Mouse (Mus musculus) embryonic facial prominence, embryonic 10.5 days (tissue): ENCODE measurements at regions not wholly inside any gene's neighbourhood (a gene's known extent, or its start where the extent isn't known, plus 50 kb on each side); places are given as distances from the start of the nearest gene placed in this dataset.

Experiments used
- DNase-seq: peaks from one replicate; pipeline ENCODE4 v3.0.0-alpha.2; 2017; ENCODE audit warnings: low spot score
- H3K27ac ChIP-seq: fragments of 300-500 bp; sonication (generic); replicated peaks from 2 replicates; pipeline ENCODE4 v1.5.1; 2016; ENCODE audit warnings: mild to moderate bottlenecking
- H3K27me3 ChIP-seq: fragments of 300-500 bp; sonication (generic); replicated peaks from 2 replicates; pipeline ENCODE4 v1.6.1; 2016; ENCODE audit warnings: low read depth, mild to moderate bottlenecking; ENCODE audit not compliant: poor library complexity, severe bottlenecking
- H3K36me3 ChIP-seq: fragments of 300-500 bp; sonication (generic); replicated peaks from 2 replicates; pipeline ENCODE4 v1.6.1; 2016; ENCODE audit warnings: mild to moderate bottlenecking, moderate library complexity
- H3K4me1 ChIP-seq: fragments of 300-500 bp; sonication (generic); 2 replicates; pipeline ENCODE4 v1.6.1; 2016
- H3K4me3 ChIP-seq: fragments of 300-500 bp; sonication (generic); 2 replicates; pipeline ENCODE4 v1.5.1; 2016; ENCODE audit warnings: mild to moderate bottlenecking, moderate library complexity
- H3K9me3 ChIP-seq: fragments of 300-500 bp; sonication (generic); 2 replicates; pipeline ENCODE4 v1.6.1; 2016; ENCODE audit warnings: mild to moderate bottlenecking
- WGBS: fragments of 180-500 bp; shearing (Covaris S2); methylation state at CpG from one replicate; pipeline ENCODE4 v1.1.7; 2016; 5-methylcytosine and 5-hydroxymethylcytosine counted together

DNA sequence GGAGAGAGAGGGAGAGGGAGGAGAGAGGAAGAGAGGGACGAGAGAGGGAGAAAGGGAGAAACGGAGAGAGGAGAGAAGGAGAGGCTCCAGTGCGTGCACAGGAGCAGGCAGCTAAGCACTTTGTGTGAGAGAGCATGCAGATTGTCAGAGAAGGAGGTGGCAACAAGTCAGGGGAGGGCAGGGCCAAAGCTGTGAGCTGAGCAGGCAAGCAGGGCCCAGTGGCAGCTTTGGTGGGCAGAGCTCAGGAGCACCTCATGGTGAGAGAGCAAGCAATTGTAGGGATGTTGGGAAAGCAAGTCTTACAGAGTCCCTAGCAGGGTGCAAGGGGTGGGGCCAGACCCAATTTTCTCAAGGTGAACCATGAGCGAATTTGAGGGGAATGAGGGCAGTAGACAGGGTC lies 234.3 kb upstream of the Hey2 start:
- Histone ChIP-seq H3K27me3 (no peaks in the 10 kb centered on the region), H3K4me3 (no peak overlapping the region), H3K36me3 (no peaks in the 10 kb centered on the region), H3K9me3 (no peaks in the 10 kb centered on the region), H3K27ac (peak overlapping the region; percentile 24; the same call in 1 of the 2 replicates), H3K4me1 (peaks cover 5% of the 10 kb centered on the region; the same call in 1 of the 2 replicates)
- 22% methylated on average over 4 of the region's 4 CpGs for WGBS
- peak; percentile 15 for DNase-seq

DNA sequence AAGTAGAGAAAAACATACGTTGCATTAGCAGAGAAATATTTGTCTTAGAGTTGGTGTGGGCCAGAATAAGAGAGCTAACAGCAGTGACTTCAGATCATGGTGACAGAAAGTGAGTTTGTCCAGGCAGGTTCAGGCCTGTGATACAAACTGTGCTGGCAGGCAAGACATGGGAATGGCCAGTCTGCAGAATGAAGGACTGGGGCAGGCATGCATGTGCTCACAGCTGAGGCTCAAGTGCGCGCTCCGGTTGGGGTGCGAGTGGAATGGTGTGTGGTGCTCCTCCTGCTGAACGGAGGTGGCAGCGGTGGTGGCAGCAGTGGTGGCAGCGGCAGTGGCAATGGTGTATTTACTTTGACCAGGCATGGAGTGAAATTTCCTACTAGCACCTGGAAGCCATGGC lies 233.8 kb upstream of the Hey2 start:
- H3K27me3 ChIP-seq = no peaks in the 10 kb centered on the region
- 64% methylated on average over 8 of the region's 8 CpGs for WGBS
- no peaks in the 10 kb centered on the region for H3K36me3 ChIP-seq
- no peak overlapping the region for H3K4me3 ChIP-seq
- no peak overlapping the region; the same call in 1 of the 2 replicates for H3K27ac ChIP-seq
- H3K4me1 ChIP-seq = peaks cover 5% of the 10 kb centered on the region; the same call in 1 of the 2 replicates
- peak; percentile 15 for DNase-seq
- no peaks in the 10 kb centered on the region for H3K9me3 ChIP-seq

DNA sequence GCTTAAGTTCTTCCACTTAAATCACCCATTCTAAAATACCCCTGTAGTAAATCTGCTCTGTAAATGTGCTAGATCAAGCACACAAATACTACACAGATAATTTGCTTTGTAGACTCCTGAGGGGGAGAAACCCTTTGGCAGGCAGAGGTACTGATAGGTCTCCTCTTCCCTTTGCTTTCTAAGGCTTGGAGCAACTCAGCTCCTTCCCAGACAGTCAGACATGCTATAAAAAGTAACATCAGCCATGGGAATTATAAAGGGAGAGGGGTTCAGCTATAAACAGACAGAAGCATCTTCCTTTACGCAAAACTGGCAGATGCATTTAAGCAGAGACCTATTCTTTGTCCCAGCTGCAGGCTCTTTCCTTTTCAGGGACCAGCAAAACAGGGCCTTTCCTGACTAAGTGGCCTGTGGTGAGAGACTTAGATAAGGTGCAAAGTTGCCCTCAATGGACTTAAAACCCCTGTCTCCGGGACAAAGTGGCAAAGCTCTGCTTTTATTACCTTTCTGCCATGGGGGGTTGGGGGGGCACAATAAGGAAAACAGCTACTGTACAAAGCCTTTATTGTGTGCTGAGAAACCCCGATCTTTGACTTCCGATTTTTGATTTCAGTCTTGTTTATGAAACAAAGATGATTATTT lies 231.5 kb upstream of the Hey2 start:
- Histone ChIP-seq H3K27me3 (no peaks in the 10 kb centered on the region), H3K9me3 (no peaks in the 10 kb centered on the region), H3K36me3 (no peaks in the 10 kb centered on the region), H3K4me3 (no peak overlapping the region), H3K27ac (no peak overlapping the region), H3K4me1 (peaks cover 5% of the 10 kb centered on the region; the same call in 1 of the 2 replicates)
- DNase-seq = no peak
- WGBS = 70% methylated on average over 4 of the region's 4 CpGs

DNA sequence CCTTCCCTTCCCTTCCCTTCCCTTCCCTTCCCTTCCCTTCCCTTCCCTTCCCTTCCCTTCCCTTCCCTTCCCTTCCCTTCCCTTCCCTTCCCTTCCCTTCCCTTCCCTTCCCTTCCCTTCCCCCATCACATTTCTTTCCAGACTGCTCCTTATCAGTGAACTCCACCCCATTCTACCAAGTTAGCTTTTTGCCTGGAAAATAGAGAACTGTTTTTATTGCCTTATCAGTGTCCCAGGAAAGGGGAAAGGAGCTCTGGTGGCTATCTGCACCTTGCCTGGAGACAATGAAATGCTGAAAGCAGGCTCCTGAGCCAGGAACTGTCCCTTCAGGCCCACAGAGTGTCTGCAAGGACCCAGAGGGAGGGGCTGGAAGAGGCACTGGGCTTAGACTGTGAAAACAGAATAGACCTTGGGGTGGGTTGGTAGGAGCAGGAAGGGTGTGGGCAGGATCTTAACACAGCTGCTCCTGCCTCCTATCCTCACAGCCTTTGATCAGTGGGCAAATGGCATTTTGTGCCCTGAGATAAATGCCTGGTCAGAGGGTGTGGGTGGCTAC lies 226.1 kb upstream of the Hey2 start:
- no peak for DNase-seq
- Histone ChIP-seq H3K27ac (no peak overlapping the region), H3K4me1 (no peaks in the 10 kb centered on the region), H3K9me3 (no peaks in the 10 kb centered on the region), H3K4me3 (no peak overlapping the region), H3K36me3 (no peaks in the 10 kb centered on the region), H3K27me3 (no peaks in the 10 kb centered on the region)

DNA sequence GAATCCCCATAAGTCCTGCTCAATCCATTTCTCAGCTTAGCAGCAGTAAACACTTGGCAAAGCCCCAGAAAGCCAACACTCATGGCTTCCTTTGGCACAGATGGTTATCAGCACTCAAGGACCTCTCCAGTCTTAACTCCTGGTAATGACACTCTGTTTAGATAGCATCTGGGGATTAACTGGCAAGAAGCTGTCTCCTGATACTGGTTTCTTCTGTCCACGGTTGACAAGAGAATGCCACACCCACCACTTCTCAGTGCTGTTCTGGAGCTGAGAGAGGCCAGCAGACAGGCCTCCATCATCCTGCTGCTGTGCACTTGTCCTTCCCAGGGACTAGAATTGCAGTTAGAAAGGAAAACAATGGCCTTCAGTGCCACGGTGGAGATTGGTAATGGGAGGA lies 220.1 kb upstream of the Hey2 start:
- WGBS = 25% methylated on average over 2 of the region's 2 CpGs
- H3K9me3 ChIP-seq = no peaks in the 10 kb centered on the region
- H3K27ac ChIP-seq = no peak overlapping the region
- H3K27me3 ChIP-seq = no peaks in the 10 kb centered on the region
- H3K4me1 ChIP-seq = no peaks in the 10 kb centered on the region
- no peak for DNase-seq
- H3K4me3 ChIP-seq = no peak overlapping the region
- no peaks in the 10 kb centered on the region for H3K36me3 ChIP-seq

DNA sequence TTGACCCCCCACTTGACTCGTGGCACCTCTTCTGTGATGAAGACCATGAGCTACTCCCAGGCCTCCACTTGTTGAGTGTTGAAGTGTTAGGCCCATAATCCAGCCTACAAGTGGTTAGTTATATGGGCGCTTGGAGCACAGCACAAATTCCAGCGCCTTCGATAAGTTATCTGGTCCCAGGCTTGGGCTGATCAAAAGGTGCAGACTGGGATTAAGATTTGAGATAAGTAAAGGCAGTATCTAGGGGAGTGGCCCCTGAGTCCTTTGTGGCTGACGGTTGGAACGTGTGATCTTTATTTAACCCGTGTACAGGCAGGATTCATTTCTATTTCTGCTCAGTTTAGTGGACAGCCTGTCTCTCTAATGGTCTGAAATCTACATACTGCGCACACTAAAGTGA lies 210.7 kb upstream of the Hey2 start:
- WGBS = 90% methylated on average over 8 of the region's 8 CpGs
- Histone ChIP-seq H3K9me3 (no peaks in the 10 kb centered on the region), H3K4me3 (no peak overlapping the region), H3K27me3 (no peaks in the 10 kb centered on the region), H3K4me1 (no peaks in the 10 kb centered on the region), H3K27ac (no peak overlapping the region), H3K36me3 (no peaks in the 10 kb centered on the region)
- no peak for DNase-seq

DNA sequence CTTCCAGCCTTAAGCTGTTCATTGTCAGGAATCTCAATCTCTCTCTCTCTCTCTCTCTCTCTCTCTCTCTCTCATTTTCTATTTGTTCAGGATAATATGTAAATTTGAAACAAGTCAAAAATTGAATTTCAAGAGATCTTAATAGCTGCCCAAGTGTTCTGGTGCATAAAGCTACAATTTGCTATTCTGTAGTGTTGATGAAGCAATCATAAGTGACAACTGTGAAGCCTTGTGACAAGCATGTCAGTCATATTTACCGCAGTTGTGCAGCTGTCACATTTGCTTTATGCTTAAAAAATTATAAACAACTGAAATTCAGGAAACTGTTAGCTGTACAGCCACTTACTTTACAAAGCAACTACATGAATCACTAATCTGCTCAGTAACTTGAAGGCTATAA lies 208.6 kb upstream of the Hey2 start:
- 96% methylated on average over 1 of the region's 1 CpGs for WGBS
- DNase-seq = no peak
- no peaks in the 10 kb centered on the region for H3K27me3 ChIP-seq

DNA sequence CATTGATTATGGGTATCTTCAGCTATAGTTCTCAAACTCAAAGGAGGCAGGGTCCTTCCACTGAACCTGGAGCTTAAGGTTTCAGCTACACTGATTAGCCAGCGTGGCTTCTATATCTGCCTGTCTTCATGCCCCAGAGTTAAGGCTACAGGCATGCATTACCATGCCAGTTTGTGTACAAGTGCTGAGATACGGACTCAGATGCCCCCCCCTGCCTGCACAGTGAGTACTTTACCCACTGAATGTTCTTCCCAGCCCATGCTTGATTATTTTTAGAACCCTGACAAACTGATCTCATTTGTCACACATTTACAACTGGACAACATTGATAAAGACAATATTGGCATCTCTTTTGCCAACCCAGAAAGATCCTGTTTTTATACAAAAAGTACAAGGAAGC lies 206.8 kb upstream of the Hey2 start:
- no peak overlapping the region for H3K27ac ChIP-seq
- no peaks in the 10 kb centered on the region for H3K36me3 ChIP-seq
- H3K4me1 ChIP-seq = no peaks in the 10 kb centered on the region
- H3K9me3 ChIP-seq = no peaks in the 10 kb centered on the region
- H3K4me3 ChIP-seq = no peak overlapping the region
- H3K27me3 ChIP-seq = no peaks in the 10 kb centered on the region
- no peak for DNase-seq
- WGBS = 76% methylated on average over 2 of the region's 2 CpGs

More for the DNA sequence above, 208.6 kb upstream of the Hey2 start:
- Histone ChIP-seq H3K4me1 (no peaks in the 10 kb centered on the region), H3K27ac (no peak overlapping the region), H3K4me3 (no peak overlapping the region), H3K9me3 (no peaks in the 10 kb centered on the region), H3K36me3 (no peaks in the 10 kb centered on the region)

DNA sequence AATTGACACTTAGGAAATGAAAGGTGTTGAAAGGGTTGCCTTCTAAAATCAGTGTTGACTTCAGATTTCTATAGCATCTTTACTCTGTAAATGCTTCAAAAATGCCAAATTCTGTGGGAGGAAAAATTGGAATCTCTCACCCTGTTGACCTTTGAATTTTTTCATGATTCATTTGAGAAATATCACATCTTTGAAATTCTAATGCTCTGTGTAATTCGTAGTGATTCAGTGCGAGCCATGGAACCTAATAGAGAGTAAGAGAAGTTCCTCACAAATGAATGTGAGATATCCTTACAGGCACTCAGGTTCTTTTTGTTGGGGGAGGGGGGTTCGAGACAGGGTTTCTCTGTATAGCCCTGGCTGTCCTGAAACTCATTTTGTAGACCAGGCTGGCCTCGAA lies 193.0 kb upstream of the Hey2 start:
- WGBS = 89% methylated on average over 4 of the region's 4 CpGs
- H3K9me3 ChIP-seq = no peaks in the 10 kb centered on the region
- H3K4me3 ChIP-seq = no peak overlapping the region
- H3K27me3 ChIP-seq = no peaks in the 10 kb centered on the region
- H3K4me1 ChIP-seq = no peaks in the 10 kb centered on the region
- H3K36me3 ChIP-seq = no peaks in the 10 kb centered on the region
- DNase-seq = no peak
- H3K27ac ChIP-seq = no peak overlapping the region

DNA sequence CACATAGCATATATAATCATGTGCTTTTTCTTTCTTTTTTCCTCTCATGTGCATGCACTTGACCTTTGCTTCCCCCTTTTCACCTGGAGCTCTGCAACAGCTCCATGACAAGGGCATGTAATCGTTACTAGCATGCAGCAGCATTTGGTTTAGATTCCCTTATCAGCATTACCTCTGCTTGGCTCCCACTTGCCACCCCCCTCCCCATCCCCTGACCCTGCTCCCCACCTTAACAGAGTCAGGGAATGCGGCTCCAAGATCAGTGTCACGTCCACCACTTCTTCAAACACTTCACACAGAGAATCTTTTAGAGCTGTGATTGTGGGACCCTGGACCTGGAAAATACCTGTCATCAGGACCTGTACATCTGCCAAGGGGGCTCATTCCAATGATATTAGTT lies 192.2 kb upstream of the Hey2 start:
- H3K4me1 ChIP-seq = no peaks in the 10 kb centered on the region
- WGBS = 48% methylated on average over 3 of the region's 3 CpGs
- H3K4me3 ChIP-seq = no peak overlapping the region
- DNase-seq = no peak
- no peaks in the 10 kb centered on the region for H3K36me3 ChIP-seq
- no peaks in the 10 kb centered on the region for H3K27me3 ChIP-seq
- H3K27ac ChIP-seq = no peak overlapping the region
- H3K9me3 ChIP-seq = no peaks in the 10 kb centered on the region

DNA sequence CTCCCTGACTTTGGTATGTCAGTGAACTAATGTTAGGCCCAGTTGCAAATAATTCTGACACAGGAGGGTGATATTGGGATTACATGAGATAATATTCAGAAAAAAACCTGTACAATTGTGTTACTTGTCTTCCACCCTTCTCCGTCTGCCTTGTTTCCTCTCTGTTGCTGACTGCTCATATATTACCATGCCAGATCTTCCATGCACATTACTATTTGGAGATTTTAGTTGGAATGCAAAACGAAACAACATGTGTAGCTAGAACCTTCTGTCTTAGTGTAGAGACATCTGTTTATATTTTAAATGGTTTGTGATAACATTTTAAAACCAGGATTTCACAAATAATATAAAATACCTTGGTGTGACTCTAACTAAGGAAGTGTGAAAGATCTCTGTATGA lies 188.1 kb upstream of the Hey2 start:
- H3K27me3 ChIP-seq = no peaks in the 10 kb centered on the region
- no peak for DNase-seq
- 83% methylated on average over 2 of the region's 2 CpGs for WGBS
- H3K4me3 ChIP-seq = no peak overlapping the region
- no peaks in the 10 kb centered on the region for H3K36me3 ChIP-seq
- H3K27ac ChIP-seq = no peak overlapping the region
- no peaks in the 10 kb centered on the region for H3K9me3 ChIP-seq
- no peaks in the 10 kb centered on the region for H3K4me1 ChIP-seq

DNA sequence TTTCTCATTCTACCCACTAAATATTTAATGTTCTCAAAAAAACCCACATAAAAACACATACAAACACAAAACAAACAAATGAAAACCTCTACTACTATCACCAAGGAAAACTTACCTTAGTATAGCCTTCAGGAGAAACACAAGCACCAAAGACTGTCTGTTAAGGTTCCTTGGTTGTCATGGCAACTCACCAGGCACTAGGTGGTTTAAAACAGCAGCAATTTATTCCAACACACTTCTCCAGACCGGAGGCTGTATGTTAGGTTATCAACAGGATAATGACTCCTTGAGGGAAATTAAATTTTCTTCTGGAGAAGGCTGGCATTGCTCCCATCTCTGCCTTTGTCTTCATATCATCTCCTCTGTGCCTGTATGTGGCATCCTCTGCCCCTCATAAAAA lies 183.8 kb upstream of the Hey2 start:
- Histone ChIP-seq H3K27me3 (no peaks in the 10 kb centered on the region), H3K27ac (no peak overlapping the region), H3K9me3 (no peaks in the 10 kb centered on the region), H3K4me1 (peaks cover 6% of the 10 kb centered on the region; the same call in 1 of the 2 replicates), H3K36me3 (no peaks in the 10 kb centered on the region), H3K4me3 (no peak overlapping the region)
- WGBS = 64% methylated on average over 1 of the region's 1 CpGs
- DNase-seq = no peak

DNA sequence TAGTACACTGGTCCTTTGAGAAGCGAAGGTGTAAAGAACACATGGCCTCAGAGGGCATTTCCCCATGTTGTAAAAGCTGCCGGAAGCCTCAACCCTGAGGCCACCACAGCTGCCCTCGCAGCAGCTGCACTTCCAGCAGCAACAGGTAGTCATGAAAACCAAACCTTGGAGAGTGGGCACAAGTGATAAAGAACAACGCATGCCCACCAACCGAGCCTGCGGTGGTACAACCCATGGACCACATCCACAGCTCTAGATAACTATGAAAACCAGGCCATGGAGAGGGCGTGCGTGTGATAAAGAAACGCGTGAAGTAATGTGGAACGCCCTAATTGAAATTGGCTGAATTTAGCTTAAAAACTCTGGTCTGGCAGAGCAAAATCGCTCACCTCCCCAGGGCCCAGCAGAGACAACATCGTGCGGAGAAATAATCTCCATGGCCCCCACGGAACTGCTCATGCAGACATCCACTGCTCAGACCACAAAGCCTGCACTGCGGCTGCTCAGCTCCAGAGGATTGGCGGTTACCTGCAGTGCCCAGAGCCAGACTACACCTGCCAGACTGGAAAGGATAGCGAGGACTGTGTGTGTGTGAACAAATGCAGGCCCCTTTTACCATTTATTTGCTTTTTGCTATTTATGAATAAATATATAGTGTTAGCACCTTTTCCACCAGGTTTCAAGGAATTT lies 170.2 kb upstream of the Hey2 start:
- no peak overlapping the region for H3K4me3 ChIP-seq
- H3K9me3 ChIP-seq = no peaks in the 10 kb centered on the region
- H3K4me1 ChIP-seq = peaks cover 10% of the 10 kb centered on the region; the same call in 1 of the 2 replicates
- no peaks in the 10 kb centered on the region for H3K27me3 ChIP-seq
- no peak for DNase-seq
- no peak overlapping the region for H3K27ac ChIP-seq
- no peaks in the 10 kb centered on the region for H3K36me3 ChIP-seq
- WGBS = 87% methylated on average over 18 of the region's 18 CpGs
